Mouse (Mus musculus) cerebellum, adult 2 months (tissue): ENCODE measurements around the gene Nefh. TPM values are rescaled to one million over a fixed set of nuclear protein-coding genes. Genes with fewer than 3 reads are reported as not detected.

Experiments
- DNase-seq, 2 experiments: peaks; one replicate each; pipeline ENCODE4 v3.0.0; 2021
- H3K27ac ChIP-seq: fragments of 200-500 bp; 2 replicates; pipeline ENCODE4 v1.5.1; 2012; ENCODE audit warnings: low read length, control low read depth, inconsistent platforms; ENCODE audit not compliant: insufficient read depth
- H3K27me3 ChIP-seq: fragments of 200-500 bp; 2 replicates; pipeline ENCODE4 v1.6.1; 2012; ENCODE audit warnings: inconsistent platforms, mild to moderate bottlenecking, low read length, moderate library complexity; ENCODE audit not compliant: control insufficient read depth, insufficient read depth
- H3K4me1 ChIP-seq: fragments of 200-500 bp; 2 replicates; pipeline ENCODE4 v1.6.1; 2011; ENCODE audit warnings: low read length; ENCODE audit not compliant: control insufficient read depth, insufficient read depth
- H3K4me3 ChIP-seq: fragments of 200-500 bp; replicated peaks from 2 replicates; pipeline ENCODE3; 2011; ENCODE audit warnings: mild to moderate bottlenecking, low read depth, low read length, control low read depth; ENCODE audit not compliant: insufficient read depth
- CTCF ChIP-seq: fragments of 200-500 bp; IDR thresholded peaks from 2 replicates; pipeline ENCODE4 v1.5.1; 2011; ENCODE audit warnings: low read depth, mild to moderate bottlenecking, control low read depth, low read length, moderate library complexity, borderline replicate concordance; ENCODE audit not compliant: insufficient read depth
- POLR2A ChIP-seq: fragments of 200-500 bp; IDR thresholded peaks from 2 replicates; pipeline ENCODE4 v1.6.1; 2011; ENCODE audit warnings: low read length, control low read depth, borderline replicate concordance; ENCODE audit not compliant: insufficient read depth
- WGBS: fragments of 180-500 bp; shearing (Covaris S2); methylation state at CpG from one replicate; pipeline ENCODE4 v1.1.7; 2018; 5-methylcytosine and 5-hydroxymethylcytosine counted together
- polyA plus RNA-seq: library from polyadenylated mRNA; depleted of rRNA; stranded (reverse); fragments of >200 nt; gene quantifications from 2 replicates; pipeline ENCODE4 v1.2.3, GENCODE M21; 2012; rRNA removed

Nefh gene
- polyA plus RNA-seq: 197 and 273 TPM in 2 replicates

DNA sequence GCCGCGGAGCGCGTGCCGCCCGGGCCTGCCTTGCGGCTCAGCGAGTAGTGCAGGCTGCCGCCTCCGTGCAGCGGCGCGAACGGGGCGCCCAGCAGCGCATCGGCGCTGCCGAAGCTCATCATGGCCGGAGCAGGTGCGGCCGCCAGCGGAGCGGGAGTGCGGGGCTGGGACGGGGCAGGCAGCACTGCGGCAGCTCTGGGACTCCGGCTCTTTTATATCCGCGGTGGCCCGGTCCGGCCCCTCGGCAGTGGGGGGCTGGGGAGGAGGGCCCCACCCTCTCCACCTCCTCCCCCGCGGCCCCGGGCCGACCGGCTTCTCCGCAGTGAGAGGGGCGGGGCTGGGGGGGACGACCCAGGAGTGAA, at the start of gene Nefh:
TSS of gene Nefh (minus strand) at position 252 of the 362 bp plus-strand sequence.
- no peak for TF ChIP-seq POLR2A
- no peak for TF ChIP-seq CTCF
- under 1% methylated on average over 41 of the region's 41 CpGs for WGBS
- H3K4me3 ChIP-seq: peak within 1 kb of the TSS; percentile 35
- peaks cover 2% of the 10 kb centered on the region for H3K27me3 ChIP-seq
- H3K4me1 ChIP-seq: no peaks in the 10 kb centered on the region
- peak; percentile 36 to 37 for DNase-seq
- H3K27ac ChIP-seq: no peak within 1 kb of the TSS

GRCm38 (mm10) chr11:4996621-4997199, 48.8 kb upstream of the Nefh start:
- Histone ChIP-seq H3K4me1 (peaks cover 4% of the 10 kb centered on the region), H3K4me3 (no peak overlapping the region), H3K27me3 (no peaks in the 10 kb centered on the region), H3K27ac (no peak overlapping the region)
- DNase-seq: no peak
- TF ChIP-seq CTCF (no peak), POLR2A (no peak)
- 77% methylated on average over 5 of the region's 5 CpGs for WGBS

DNA sequence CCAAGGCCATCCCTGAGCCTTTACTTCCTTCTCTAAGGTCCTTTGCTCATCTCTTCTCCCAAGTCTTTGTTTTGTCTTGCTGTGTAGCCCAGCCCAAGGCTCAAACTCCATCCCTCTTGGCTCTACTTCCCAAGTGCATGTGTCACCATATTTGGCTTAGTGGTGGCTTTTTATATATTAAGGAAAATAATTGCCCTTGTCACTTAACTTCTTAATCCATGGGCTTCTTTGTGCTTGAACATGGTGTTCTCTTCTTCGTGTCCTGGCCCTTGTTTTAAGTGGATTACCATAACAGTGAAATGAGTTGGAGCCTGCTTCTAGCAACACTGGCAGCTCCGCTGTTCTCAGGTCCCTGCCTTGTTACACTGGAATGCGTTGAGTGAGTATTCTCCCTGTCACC, 47.8 kb upstream of the Nefh start:
- 91% methylated on average over 3 of the region's 3 CpGs for WGBS
- no peak for TF ChIP-seq CTCF
- TF ChIP-seq POLR2A: no peak
- no peak overlapping the region for H3K4me3 ChIP-seq

DNA sequence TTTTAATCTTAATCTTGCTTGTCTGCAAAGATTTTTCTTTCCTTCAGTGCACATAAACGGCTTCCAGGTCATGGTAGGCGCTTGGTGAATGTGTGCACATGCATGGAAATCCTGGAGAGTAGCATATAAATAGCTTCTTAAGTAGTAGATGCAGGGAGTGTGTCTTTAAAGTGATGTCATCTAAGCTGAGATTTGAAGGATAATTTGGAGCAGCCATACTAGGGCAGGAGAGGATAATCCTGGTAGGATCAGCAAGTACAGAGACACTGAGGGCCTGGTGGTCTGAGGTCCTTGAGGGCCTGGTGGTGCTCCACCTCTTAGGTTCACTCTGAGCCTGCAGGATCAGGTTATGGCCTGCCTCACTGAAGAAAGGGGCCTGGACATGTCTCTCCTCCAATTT, 44.6 kb upstream of the Nefh start:
- H3K27me3 ChIP-seq: no peaks in the 10 kb centered on the region
- peaks cover 21% of the 10 kb centered on the region for H3K4me1 ChIP-seq
- H3K4me3 ChIP-seq: no peak overlapping the region
- no peak for DNase-seq
- no peak overlapping the region for H3K27ac ChIP-seq
- WGBS: 86% methylated on average over 2 of the region's 2 CpGs
- TF ChIP-seq CTCF: no peak

More for the DNA sequence above, 47.8 kb upstream of the Nefh start:
- DNase-seq: no peak
- H3K27me3 ChIP-seq: no peaks in the 10 kb centered on the region
- no peak overlapping the region for H3K27ac ChIP-seq
- peaks cover 4% of the 10 kb centered on the region for H3K4me1 ChIP-seq

DNA sequence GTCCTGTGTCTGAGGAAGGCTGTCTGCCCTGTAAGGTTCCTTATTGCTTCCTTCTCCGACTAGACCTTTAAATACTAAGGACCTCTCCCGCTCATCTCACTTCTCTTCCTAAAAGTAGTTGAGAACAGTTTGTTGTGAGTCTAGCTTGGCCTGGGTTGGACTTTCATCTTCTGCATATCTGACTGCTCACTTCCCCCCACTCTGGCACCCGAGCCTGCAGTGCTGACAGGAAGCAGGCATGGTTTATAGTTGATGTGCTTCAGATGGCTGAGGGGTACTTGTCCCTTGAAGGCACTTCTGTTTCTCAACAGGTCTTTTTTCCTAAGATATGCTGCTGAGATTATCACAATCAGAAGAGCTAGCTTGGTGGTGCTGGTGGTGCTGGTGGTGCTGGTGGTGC, 41.3 kb upstream of the Nefh start:
- no peaks in the 10 kb centered on the region for H3K27me3 ChIP-seq
- TF ChIP-seq CTCF (no peak), POLR2A (no peak)
- WGBS: 69% methylated on average over 3 of the region's 3 CpGs
- no peak overlapping the region for H3K4me3 ChIP-seq
- H3K4me1 ChIP-seq: peaks cover 21% of the 10 kb centered on the region
- no peak overlapping the region for H3K27ac ChIP-seq
- DNase-seq: no peak

DNA sequence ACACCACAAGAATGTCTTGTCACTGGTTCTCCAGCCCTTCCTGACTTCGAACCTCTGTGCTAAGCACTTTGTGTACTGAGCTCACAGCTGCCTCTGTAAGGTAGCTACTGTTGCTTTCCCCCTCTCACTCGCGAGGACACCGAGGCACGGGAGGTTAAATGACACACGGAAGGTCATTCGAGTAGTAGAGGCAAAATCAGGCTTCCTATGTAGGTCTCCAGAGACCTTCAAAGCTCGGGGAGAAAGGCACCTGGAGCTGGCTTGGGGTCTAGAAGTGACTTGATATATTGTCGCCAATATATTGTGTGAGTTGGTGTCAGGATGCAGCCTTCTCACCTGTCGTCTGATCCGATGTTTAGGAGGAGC, 39.6 kb upstream of the Nefh start:
- 0 out of 2 replicates have a peak overlapping the region, but pooled peaks have one; percentile 44 for H3K27ac ChIP-seq
- peak overlapping the region; percentile 67 for H3K4me3 ChIP-seq
- H3K4me1 ChIP-seq: peaks cover 21% of the 10 kb centered on the region
- H3K27me3 ChIP-seq: no peaks in the 10 kb centered on the region
- 32% methylated on average over 11 of the region's 11 CpGs for WGBS
- no peak for TF ChIP-seq POLR2A
- DNase-seq: no peak

GRCm38 (mm10) chr11:4986695-4987486, 39.0 kb upstream of the Nefh start, which contains the start of gene Ap1b1:
TSS of gene Ap1b1 (plus strand) at chr11:4986824.
- Histone ChIP-seq H3K27me3 (no peaks in the 10 kb centered on the region), H3K4me1 (peaks cover 19% of the 10 kb centered on the region), H3K27ac (peak within 1 kb of the TSS; percentile 44; the same call in 1 of the 2 replicates), H3K4me3 (peak within 1 kb of the TSS; percentile 67)
- no peak for TF ChIP-seq CTCF
- TF ChIP-seq POLR2A: peak; percentile 87
- DNase-seq: peak; percentile 91 to 92
- under 1% methylated on average over 62 of the region's 62 CpGs for WGBS

- no peak for DNase-seq
- no peak overlapping the region for H3K27ac ChIP-seq
- WGBS: 83% methylated on average over 3 of the region's 3 CpGs
- H3K4me3 ChIP-seq: no peak overlapping the region
- no peaks in the 10 kb centered on the region for H3K27me3 ChIP-seq
- H3K4me1 ChIP-seq: peaks cover 12% of the 10 kb centered on the region
- TF ChIP-seq POLR2A (no peak), CTCF (no peak)
Observed at GRCm38 (mm10) chr11:4984799-4985198, 36.9 kb upstream of the Nefh start.
